Mouse (Mus musculus) neural tube, embryonic 15.5 days (tissue): ENCODE measurements around the gene Hddc3. TPM values are rescaled to one million over a fixed set of nuclear protein-coding genes. Genes with fewer than 3 reads are reported as not detected.
"Not testable (repeated sequence)": the region's sequence is repeated elsewhere in the genome, so short reads cannot be mapped to it uniquely, and the experiment has no call there.

ENCODE experiments used
- ATAC-seq: fragments of 200-750 bp; cut with Nextera tagmentation; 2 replicates; pipeline ENCODE4 v1.8.0; 2017; ENCODE audit warnings: mild to moderate bottlenecking, moderate TSS enrichment, moderate library complexity; ENCODE audit not compliant: low FRiP score
- H3K27ac ChIP-seq: fragments of 300-500 bp; sonication (generic); replicated peaks from 2 replicates; pipeline ENCODE4 v1.5.1; 2015; ENCODE audit warnings: mild to moderate bottlenecking, inconsistent platforms
- H3K27me3 ChIP-seq: fragments of 300-500 bp; sonication (generic); replicated peaks from 2 replicates; pipeline ENCODE4 v1.6.1; 2015; ENCODE audit warnings: inconsistent platforms
- H3K36me3 ChIP-seq: fragments of 300-500 bp; sonication (generic); 2 replicates; pipeline ENCODE4 v1.6.1; 2015; ENCODE audit warnings: inconsistent platforms
- H3K4me1 ChIP-seq: fragments of 300-500 bp; sonication (generic); 2 replicates; pipeline ENCODE4 v1.6.1; 2015; ENCODE audit warnings: inconsistent platforms
- H3K4me2 ChIP-seq: fragments of 300-500 bp; sonication (generic); 2 replicates; pipeline ENCODE4 v1.6.1; 2015; ENCODE audit warnings: inconsistent platforms, mild to moderate bottlenecking, moderate library complexity
- H3K4me3 ChIP-seq: fragments of 300-500 bp; sonication (generic); replicated peaks from 2 replicates; pipeline ENCODE4 v1.5.1; 2015; ENCODE audit warnings: mild to moderate bottlenecking, inconsistent platforms
- H3K9ac ChIP-seq: fragments of 300-500 bp; sonication (generic); replicated peaks from 2 replicates; pipeline ENCODE4 v1.6.1; 2015; ENCODE audit warnings: mild to moderate bottlenecking, inconsistent platforms
- H3K9me3 ChIP-seq: fragments of 300-500 bp; sonication (generic); replicated peaks from 2 replicates; pipeline ENCODE4 v1.6.1; 2016; ENCODE audit warnings: inconsistent platforms
- WGBS: fragments of 180-500 bp; shearing (Covaris S2); methylation state at CpG from one replicate; pipeline ENCODE4 v1.1.7; 2015; ENCODE audit warnings: mixed read lengths; 5-methylcytosine and 5-hydroxymethylcytosine counted together
- polyA plus RNA-seq: library from polyadenylated mRNA; unstranded; fragments of >200 nt; fragmentation: Nextera tagmentation; extraction: Ambion mirVana; gene quantifications from 2 replicates; pipeline ENCODE4 v1.2.1, GENCODE M21; 2015

The Hddc3 gene
- polyA plus RNA-seq, 1 experiment from 2014 or later = 20.7 TPM

DNA sequence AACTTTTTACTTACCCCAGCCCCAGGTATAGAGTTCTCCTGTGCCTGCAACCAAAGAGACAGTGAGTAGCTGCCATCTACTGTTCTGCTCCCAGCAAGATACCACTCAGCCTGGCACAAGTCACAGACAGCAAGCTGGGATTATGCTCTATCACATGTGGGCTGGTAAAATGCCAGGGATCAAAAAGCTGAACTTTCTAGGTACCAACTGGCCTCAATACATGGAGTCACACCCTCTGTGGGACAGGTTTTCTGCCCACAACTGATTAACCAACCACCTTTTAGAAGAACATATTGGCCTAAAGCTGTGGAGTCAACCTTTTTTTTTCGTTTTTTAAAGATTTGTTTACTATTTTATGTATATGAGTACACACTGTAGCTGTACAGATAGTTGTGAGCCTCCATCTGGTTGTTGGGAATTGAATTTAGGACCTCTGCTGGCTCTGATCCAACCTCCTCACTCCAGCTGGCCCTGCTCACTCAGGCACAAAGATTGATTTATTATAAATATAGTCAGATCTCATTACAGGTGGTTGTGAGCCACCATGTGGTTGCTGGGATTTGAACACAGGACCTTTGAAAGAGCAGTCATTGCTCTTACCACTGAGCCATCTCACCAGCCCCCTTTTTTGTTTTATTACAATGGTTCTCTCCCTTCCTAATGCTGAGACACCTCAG lies 25.3 kb upstream of the Hddc3 start:
- no peak overlapping the region for H3K4me2 ChIP-seq
- H3K4me1 ChIP-seq = peaks cover 10% of the 10 kb centered on the region
- H3K27me3 ChIP-seq = no peaks in the 10 kb centered on the region
- H3K9ac ChIP-seq = no peak overlapping the region
- H3K4me3 ChIP-seq = no peak overlapping the region
- no peaks in the 10 kb centered on the region for H3K9me3 ChIP-seq
- ATAC-seq = no peak
- peaks cover 59% of the 10 kb centered on the region for H3K36me3 ChIP-seq
- 80% methylated on average over 1 of the region's 1 CpGs for WGBS
- no peak overlapping the region for H3K27ac ChIP-seq

DNA sequence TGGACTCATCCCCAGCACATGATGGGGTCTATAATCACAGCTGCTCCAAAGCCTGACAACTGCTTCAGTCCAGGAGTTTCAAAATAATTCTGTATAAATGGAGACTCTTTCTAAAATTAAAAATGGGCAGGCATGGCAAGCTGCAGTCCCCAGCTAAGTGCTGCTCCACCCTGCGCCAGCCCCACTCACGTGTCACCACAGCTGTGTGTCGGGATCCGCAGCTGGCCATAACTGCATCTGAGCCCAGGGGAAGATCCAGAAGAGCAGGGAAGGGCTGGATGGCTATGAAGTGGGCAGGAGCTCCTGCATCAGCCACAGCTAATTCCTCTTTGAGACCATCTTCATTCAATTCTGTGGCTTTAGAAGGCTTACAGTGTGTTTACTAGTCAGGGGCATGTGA lies 24.2 kb upstream of the Hddc3 start:
- Histone ChIP-seq H3K27ac (no peak overlapping the region), H3K4me2 (no peak overlapping the region), H3K27me3 (no peaks in the 10 kb centered on the region), H3K36me3 (peaks cover 51% of the 10 kb centered on the region), H3K4me3 (no peak overlapping the region), H3K9me3 (no peaks in the 10 kb centered on the region), H3K9ac (no peak overlapping the region; the same call in 1 of the 2 replicates), H3K4me1 (peaks cover 20% of the 10 kb centered on the region)
- 94% methylated on average over 4 of the region's 4 CpGs for WGBS
- no peak for ATAC-seq

DNA sequence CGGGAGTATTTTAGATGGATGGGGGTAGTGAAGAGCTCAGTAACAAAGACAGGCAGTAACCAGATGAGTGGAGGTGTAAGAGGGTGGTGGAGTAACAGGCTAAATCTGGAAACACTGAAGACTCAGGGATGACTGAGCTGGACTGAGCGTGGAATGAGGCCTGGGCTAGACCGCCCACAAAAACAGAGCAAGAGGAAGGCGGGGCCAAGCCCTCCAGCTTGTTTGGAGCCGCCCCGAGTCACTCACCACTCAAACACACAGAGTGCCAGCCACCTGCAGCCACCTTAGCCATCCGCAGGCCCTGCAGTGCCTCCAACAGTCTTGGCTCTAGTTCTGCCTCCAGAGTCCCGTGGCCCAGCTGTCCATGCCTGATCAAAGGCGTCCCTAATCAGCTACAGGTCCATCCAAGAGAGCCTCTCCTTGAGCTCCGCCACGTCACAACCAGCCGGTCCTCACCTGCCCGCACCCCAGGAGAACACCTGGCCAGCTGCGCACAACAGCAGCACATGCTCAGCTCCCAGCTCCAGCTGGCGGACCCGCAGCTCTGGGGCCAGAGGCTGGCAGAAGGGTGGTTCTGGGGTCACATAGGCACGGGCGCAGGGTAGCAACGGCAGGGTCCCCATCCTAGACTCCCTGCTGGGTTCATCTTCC lies 22.9 kb upstream of the Hddc3 start:
- no peak overlapping the region for H3K9ac ChIP-seq
- H3K27ac ChIP-seq = no peak overlapping the region
- H3K4me1 ChIP-seq = peaks cover 22% of the 10 kb centered on the region
- H3K4me3 ChIP-seq = no peak overlapping the region
- no peaks in the 10 kb centered on the region for H3K27me3 ChIP-seq
- WGBS = 84% methylated on average over 19 of the region's 19 CpGs
- no peak for ATAC-seq
- no peaks in the 10 kb centered on the region for H3K9me3 ChIP-seq
- H3K4me2 ChIP-seq = no peak overlapping the region
- peaks cover 40% of the 10 kb centered on the region for H3K36me3 ChIP-seq

DNA sequence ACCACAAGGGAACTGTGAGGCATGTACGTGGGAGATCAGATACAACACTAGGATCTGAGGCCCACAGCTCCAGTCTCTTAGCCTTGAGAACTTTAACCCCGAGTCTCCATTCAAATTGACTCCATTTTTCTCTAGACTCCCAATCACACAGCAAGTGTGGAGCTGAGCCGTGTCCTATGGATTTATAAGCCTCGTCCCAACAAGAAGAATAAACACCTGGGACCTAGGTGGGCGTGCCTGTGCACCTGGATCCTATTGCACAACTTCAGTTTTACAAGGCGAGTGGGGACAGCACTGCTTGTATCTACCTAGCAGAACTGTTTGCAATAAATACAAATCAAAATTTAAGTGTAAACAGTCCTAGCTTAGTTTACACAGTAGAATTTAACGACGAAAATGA lies 19.6 kb upstream of the Hddc3 start:
- H3K4me2 ChIP-seq = peak overlapping the region; percentile 82
- H3K4me1 ChIP-seq = peaks cover 24% of the 10 kb centered on the region
- peak overlapping the region; percentile 76 for H3K9ac ChIP-seq
- WGBS = 22% methylated on average over 8 of the region's 8 CpGs
- peak overlapping the region; percentile 96 for H3K27ac ChIP-seq
- H3K9me3 ChIP-seq = no peaks in the 10 kb centered on the region
- H3K27me3 ChIP-seq = no peaks in the 10 kb centered on the region
- ATAC-seq = no peak
- H3K36me3 ChIP-seq = peaks cover 55% of the 10 kb centered on the region
- H3K4me3 ChIP-seq = peak overlapping the region; percentile 69

DNA sequence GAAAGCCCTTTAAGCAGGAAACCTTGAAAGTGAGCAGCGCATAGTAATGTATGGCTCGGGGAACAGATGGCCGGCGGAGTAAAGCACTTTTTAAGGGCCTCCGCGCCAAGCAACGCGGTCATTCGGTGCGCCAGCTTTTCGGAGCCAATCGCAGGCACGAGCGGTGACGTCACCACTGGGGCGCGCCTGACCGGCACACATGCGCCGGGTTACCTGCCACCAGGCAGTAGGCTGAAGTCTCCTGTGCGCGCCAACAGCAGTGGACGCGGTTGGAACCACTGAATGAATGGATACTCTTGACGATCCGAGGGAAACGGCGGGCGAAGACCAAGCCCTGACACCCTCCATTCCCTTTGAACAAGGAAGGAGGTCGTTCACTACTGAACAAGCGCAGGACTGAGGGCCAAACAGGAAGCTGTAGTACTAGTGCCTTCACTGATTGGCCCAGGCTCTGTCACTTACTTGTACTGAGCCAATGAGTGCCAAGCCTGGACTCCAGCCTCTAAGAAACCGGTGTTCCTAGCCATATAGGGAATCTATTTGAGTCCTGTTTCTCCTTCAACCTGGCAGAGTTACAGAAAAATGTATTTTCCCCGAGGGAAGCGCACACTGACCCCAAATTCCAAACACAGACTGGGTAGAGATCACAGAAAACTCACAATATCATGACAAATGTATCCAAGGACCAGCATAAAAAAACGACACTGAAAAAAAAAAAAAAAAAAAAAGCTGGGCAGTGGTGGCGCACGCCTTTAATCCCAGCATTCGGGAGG lies 18.7 kb upstream of the Hddc3 start, which contains the start of gene Rccd1:
Gene Rccd1 (minus strand): TSS at position 412 of the 773 bp plus-strand sequence.
- no peaks in the 10 kb centered on the region for H3K9me3 ChIP-seq
- peak within 1 kb of the TSS; percentile 69 for H3K4me3 ChIP-seq
- H3K27me3 ChIP-seq = no peaks in the 10 kb centered on the region
- peaks cover 57% of the 10 kb centered on the region for H3K36me3 ChIP-seq
- peaks cover 24% of the 10 kb centered on the region for H3K4me1 ChIP-seq
- H3K9ac ChIP-seq = peak within 1 kb of the TSS; percentile 76
- peak within 1 kb of the TSS; percentile 82 for H3K4me2 ChIP-seq
- 3% methylated on average over 38 of the region's 38 CpGs for WGBS
- H3K27ac ChIP-seq = peak within 1 kb of the TSS; percentile 96
- ATAC-seq = peak; percentile 99

DNA sequence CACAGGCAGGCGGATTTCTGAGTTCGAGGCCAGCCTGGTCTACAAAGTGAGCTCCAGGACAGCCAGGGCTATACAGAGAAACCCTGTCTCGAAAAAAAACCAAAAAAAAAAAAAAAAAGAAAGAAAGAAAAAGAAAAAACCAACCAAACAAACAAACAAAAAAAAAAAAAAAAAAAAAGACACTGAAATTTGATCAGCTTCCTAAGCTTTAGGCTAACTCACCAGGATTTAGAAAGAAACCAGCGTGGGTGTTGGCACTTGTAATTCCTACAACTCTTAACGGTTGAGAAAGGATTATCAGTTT lies 18.1 kb upstream of the Hddc3 start:
- Histone ChIP-seq H3K4me3 (peak overlapping the region; percentile 69; the same call in 1 of the 2 replicates), H3K4me1 (peaks cover 24% of the 10 kb centered on the region), H3K4me2 (peak overlapping the region; percentile 82), H3K36me3 (peaks cover 57% of the 10 kb centered on the region), H3K27ac (peak overlapping the region; percentile 96)
- not testable (repeated sequence) for H3K9me3 ChIP-seq, H3K27me3 ChIP-seq, ATAC-seq, H3K9ac ChIP-seq
- 56% methylated on average over 5 of the region's 5 CpGs for WGBS

DNA sequence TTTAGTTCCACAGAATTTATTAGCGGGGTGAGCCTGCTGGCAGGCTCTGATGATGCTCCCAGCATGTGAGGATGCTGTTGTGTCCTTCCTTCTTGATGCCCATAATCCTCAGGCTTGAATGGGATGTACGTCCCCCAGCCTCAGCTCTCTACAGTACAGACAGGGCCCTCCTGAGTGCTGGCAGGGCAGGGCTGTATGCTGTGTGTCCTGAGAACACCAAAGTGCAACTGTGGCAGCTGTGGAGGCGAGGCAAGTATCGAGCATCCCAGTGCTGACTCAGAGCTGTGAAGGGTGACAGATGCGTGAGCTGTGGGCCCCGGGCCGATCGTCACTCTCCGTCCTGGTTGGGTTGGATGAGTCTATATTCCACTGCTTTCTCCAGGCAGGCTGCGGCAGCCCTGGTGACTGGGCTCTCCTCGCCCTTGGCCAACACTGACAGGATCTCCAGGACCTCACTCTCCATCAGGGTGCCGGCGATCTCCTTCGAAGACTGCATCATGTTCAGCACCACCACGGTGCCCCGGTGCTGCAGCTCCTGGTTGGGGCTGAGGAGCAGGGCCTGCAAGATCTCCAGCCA lies 17.5 kb upstream of the Hddc3 start:
- 96% methylated on average over 16 of the region's 16 CpGs for WGBS
- ATAC-seq = no peak
- H3K9me3 ChIP-seq = no peaks in the 10 kb centered on the region
- no peak overlapping the region for H3K4me2 ChIP-seq
- no peaks in the 10 kb centered on the region for H3K27me3 ChIP-seq
- no peak overlapping the region for H3K4me3 ChIP-seq
- H3K9ac ChIP-seq = no peak overlapping the region
- H3K4me1 ChIP-seq = peaks cover 24% of the 10 kb centered on the region
- no peak overlapping the region for H3K27ac ChIP-seq
- H3K36me3 ChIP-seq = peaks cover 58% of the 10 kb centered on the region

DNA sequence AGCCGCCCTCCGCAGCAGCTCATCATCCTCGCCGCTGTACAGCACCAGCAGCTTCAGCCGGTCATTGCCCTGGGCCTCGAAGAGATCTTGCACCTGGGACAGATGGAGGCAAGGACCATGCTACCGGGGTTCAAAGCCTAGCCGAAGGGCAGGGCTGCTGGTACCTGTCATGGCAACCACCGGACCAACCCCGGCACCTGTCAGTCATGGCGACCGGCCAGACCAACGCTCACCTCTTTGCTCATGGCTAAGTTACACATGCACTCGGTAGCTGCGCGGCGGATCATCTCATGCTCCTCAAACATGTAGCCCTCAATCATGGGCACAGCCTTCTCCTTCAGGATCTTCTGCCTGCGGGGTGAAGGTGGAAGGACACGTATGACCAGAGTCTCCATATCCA lies 16.8 kb upstream of the Hddc3 start:
- WGBS = 97% methylated on average over 19 of the region's 19 CpGs

DNA sequence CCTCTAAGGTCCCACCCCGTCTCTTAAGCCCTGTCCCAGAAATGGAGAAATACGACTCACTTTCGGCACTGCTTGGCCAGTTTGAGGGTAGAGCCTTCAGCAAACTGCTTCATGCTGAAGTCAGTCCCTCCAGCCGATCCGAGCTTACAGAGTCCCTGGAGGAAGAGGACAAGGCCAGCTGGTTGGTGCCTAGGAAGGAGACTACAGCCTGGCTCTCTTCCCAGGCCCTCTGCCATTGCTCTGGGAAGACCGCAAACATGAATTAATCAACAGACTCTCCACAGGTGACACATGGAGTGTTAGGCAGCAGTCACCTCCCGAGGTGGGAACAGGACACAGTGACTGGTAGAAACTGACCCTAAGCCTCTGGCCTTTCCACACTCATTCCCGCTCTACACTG lies 12.6 kb upstream of the Hddc3 start:
- Histone ChIP-seq H3K27me3 (no peaks in the 10 kb centered on the region), H3K4me2 (no peak overlapping the region), H3K4me3 (no peak overlapping the region), H3K9me3 (no peaks in the 10 kb centered on the region), H3K27ac (no peak overlapping the region), H3K4me1 (peaks cover 1% of the 10 kb centered on the region; the same call in 1 of the 2 replicates), H3K36me3 (peaks cover 98% of the 10 kb centered on the region), H3K9ac (no peak overlapping the region)
- no peak for ATAC-seq
- 84% methylated on average over 8 of the region's 8 CpGs for WGBS

More for the DNA sequence above, 16.8 kb upstream of the Hddc3 start:
- Histone ChIP-seq H3K9me3 (no peaks in the 10 kb centered on the region), H3K27me3 (no peaks in the 10 kb centered on the region), H3K4me1 (peaks cover 24% of the 10 kb centered on the region), H3K4me3 (no peak overlapping the region), H3K9ac (no peak overlapping the region), H3K36me3 (peaks cover 62% of the 10 kb centered on the region), H3K4me2 (no peak overlapping the region), H3K27ac (no peak overlapping the region)
- no peak for ATAC-seq

DNA sequence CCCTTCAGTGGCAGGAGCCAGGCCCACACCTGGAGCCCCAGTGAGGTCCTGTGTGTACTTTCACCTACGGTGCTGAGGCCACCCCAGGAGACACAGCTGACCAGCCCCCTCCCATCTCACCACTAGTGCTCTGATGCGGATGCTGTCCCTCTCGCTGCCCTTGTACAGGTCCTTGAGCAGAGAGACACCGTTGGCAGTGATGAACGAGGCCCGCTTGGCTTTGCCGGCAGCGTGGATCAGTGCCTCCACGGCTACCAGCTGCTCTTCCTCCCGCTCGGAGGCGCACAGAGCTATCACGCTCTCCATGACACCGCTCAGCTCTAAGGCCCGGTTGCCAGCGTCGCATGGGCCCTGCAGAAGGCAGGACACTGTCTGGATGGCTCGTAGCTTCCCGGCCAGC lies 11.5 kb upstream of the Hddc3 start:
- H3K4me2 ChIP-seq = no peak overlapping the region

DNA sequence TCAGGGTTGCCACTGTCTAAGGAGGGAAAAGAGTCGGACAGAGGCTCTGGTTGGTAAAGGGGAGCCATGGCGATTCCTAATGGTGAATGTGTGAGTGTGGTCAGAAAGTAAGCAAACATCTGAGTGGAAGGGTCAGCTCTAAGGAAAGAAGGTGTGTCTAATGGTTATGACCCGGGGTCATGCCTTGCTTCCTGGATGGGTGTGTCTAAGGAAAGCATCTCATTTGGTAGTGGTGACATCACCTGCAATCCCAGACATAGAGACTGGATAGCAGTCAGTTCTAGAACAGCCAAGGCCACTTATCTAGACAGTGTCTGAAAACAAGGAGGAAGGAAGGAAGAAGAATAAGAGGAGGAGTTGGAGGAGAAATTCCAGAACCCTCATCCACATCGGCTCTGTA lies 8.1 kb upstream of the Hddc3 start:
- no peak for ATAC-seq
- no peak overlapping the region for H3K9ac ChIP-seq
- H3K27ac ChIP-seq = no peak overlapping the region
- no peak overlapping the region for H3K4me3 ChIP-seq
- no peaks in the 10 kb centered on the region for H3K27me3 ChIP-seq
- H3K4me2 ChIP-seq = no peak overlapping the region
- peaks cover 77% of the 10 kb centered on the region for H3K36me3 ChIP-seq
- no peaks in the 10 kb centered on the region for H3K9me3 ChIP-seq
- H3K4me1 ChIP-seq = peaks cover 34% of the 10 kb centered on the region
- WGBS = 91% methylated on average over 4 of the region's 4 CpGs

More for the DNA sequence above, 11.5 kb upstream of the Hddc3 start:
- 93% methylated on average over 19 of the region's 19 CpGs for WGBS
- peaks cover 98% of the 10 kb centered on the region for H3K36me3 ChIP-seq
- H3K27me3 ChIP-seq = no peaks in the 10 kb centered on the region
- H3K9me3 ChIP-seq = no peaks in the 10 kb centered on the region
- H3K4me3 ChIP-seq = no peak overlapping the region
- H3K9ac ChIP-seq = no peak overlapping the region
- H3K4me1 ChIP-seq = peaks cover 10% of the 10 kb centered on the region; the same call in 1 of the 2 replicates
- ATAC-seq = no peak
- no peak overlapping the region for H3K27ac ChIP-seq
